Mouse (Mus musculus): ENCODE results near the gene Stard7. TPM values are rescaled to one million over a fixed set of nuclear protein-coding genes. Genes with fewer than 3 reads are reported as not detected.
"Not testable (repeated sequence)": the region's sequence is repeated elsewhere in the genome, so short reads cannot be mapped to it uniquely, and the experiment has no call there.

Gene Stard7
- polyA plus RNA-seq, 1 experiment from 2014 or later = 53.7 TPM

DNA sequence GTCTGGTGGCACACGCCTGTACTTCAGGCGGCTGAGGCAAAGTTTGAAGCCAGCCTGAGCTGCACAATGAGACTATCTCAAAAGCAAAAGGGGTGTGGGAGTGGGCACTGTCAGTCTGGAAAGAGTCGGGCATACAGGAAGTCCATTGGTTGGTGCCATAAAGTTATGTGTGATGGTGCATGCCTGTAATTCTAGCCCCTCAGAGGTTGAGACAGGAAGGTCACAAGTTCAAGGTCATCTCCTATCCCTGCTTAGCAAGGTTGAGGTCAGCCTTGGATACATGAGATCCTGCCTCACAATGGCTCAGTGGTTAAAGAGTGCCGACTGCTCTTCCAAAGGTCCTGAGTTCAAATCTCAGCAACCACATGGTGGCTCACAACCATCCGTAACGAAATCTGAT, 14.7 kb upstream of the Stard7 start:
- TF ChIP-seq CTCF (IDR thresholded peaks at IDR 0.05; ENCODE audit: low read depth) = no peak
- Histone ChIP-seq H3K4me3 (ENCODE audit: low read depth, low read length) (no peak overlapping the region), H3K9me3 (ENCODE audit: control insufficient read depth) (no peaks in the 10 kb centered on the region), H3K27me3 (replicated peaks; ENCODE audit: control insufficient read depth, insufficient read depth, low read length) (no peaks in the 10 kb centered on the region), H3K4me2 (replicated peaks; ENCODE audit: low read depth) (no peak overlapping the region), H3K9ac (ENCODE audit: low read depth, low read length) (no peak overlapping the region), H3K4me1 (replicated peaks; ENCODE audit: control insufficient read depth, insufficient read depth, low read length) (no peaks in the 10 kb centered on the region; the same call in 1 of the 2 replicates), H3K27ac (ENCODE audit: low read depth, low read length) (no peak overlapping the region), H3K36me3 (ENCODE audit: control insufficient read depth, insufficient read depth) (peaks cover 50% of the 10 kb centered on the region)
- WGBS = 87% methylated on average over 6 of the region's 6 CpGs
- no peak for ATAC-seq

DNA sequence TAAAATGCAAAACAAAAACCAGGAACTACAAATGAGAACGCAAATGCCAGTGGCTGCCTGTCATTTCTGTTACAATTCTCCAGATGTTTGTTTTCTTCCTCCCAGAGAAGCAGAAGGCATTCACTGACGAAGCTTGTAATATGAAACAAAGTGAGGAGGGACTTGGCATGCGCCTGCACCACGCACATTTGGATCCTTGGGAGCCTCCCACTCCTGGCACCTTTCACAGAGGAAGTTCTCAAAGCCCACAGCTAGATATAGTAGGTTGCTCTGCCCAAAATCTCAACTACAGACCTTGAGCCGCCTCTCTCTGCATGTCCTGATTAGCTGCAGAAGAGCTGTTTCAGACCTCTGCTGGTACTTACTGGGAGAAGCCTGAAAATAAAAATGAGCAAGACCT, 10.7 kb upstream of the Stard7 start:
- Histone ChIP-seq H3K9me3 (ENCODE audit: control insufficient read depth) (no peaks in the 10 kb centered on the region), H3K4me3 (ENCODE audit: low read depth, low read length) (no peak overlapping the region), H3K4me1 (replicated peaks; ENCODE audit: control insufficient read depth, insufficient read depth, low read length) (no peaks in the 10 kb centered on the region), H3K36me3 (ENCODE audit: control insufficient read depth, insufficient read depth) (peaks cover 42% of the 10 kb centered on the region), H3K27ac (ENCODE audit: low read depth, low read length) (no peak overlapping the region), H3K4me2 (replicated peaks; ENCODE audit: low read depth) (no peak overlapping the region), H3K9ac (ENCODE audit: low read depth, low read length) (no peak overlapping the region), H3K27me3 (replicated peaks; ENCODE audit: control insufficient read depth, insufficient read depth, low read length) (no peaks in the 10 kb centered on the region)
- no peak for TF ChIP-seq CTCF (IDR thresholded peaks at IDR 0.05; ENCODE audit: low read depth)
- no peak for ATAC-seq
- WGBS = 82% methylated on average over 5 of the region's 5 CpGs

DNA sequence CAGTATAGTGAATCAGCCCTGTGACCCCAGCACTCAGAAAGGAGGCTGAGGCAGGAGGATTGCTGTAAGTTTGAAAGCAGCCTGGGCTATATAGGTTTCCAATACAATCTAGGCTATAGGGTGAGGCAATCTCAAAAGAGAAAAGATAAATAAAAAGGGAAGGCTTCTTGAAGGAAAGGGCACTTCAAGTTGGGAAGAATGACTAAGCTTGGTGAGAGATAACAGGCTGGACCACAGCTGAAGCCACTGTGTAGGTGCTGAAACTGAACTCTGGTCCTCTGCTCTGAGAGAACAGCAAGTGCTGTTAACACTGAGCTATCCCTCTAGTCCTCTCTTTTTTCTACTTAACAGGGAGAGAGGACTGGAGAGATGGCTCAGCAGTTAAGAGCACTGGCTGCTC, 7.5 kb upstream of the Stard7 start:
- peaks cover 27% of the 10 kb centered on the region for H3K36me3 ChIP-seq (ENCODE audit: control insufficient read depth, insufficient read depth)
- H3K27me3 ChIP-seq (replicated peaks; ENCODE audit: control insufficient read depth, insufficient read depth, low read length) = no peaks in the 10 kb centered on the region
- no peak for TF ChIP-seq CTCF (IDR thresholded peaks at IDR 0.05; ENCODE audit: low read depth)
- no peak overlapping the region for H3K4me3 ChIP-seq (ENCODE audit: low read depth, low read length)
- no peak overlapping the region for H3K27ac ChIP-seq (ENCODE audit: low read depth, low read length)
- no peaks in the 10 kb centered on the region for H3K9me3 ChIP-seq (ENCODE audit: control insufficient read depth)
- H3K4me1 ChIP-seq (replicated peaks; ENCODE audit: control insufficient read depth, insufficient read depth, low read length) = no peaks in the 10 kb centered on the region
- H3K4me2 ChIP-seq (replicated peaks; ENCODE audit: low read depth) = no peak overlapping the region
- no peak overlapping the region for H3K9ac ChIP-seq (ENCODE audit: low read depth, low read length)
- ATAC-seq = no peak

DNA sequence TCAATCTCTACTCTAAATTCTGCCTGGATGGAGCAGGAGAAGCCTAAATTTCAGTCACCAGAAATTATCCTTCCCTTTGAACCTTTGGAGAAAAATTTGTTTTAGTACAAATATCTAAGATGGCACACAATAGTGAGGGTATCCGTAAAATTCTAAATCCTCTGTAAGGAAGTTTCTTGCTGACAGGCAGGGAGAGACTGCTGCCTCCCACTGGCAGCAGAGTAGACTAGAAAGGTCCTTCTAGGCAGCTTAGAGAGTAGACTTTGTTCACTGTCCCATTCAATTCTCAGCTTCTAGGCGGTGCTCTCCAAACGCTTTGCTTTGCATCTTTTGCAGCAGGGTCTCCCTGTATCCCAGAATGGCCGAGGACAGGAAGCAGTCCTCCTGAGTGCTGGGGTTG, 2.2 kb upstream of the Stard7 start:
- WGBS = 31% methylated on average over 4 of the region's 4 CpGs
- ATAC-seq = no peak

DNA sequence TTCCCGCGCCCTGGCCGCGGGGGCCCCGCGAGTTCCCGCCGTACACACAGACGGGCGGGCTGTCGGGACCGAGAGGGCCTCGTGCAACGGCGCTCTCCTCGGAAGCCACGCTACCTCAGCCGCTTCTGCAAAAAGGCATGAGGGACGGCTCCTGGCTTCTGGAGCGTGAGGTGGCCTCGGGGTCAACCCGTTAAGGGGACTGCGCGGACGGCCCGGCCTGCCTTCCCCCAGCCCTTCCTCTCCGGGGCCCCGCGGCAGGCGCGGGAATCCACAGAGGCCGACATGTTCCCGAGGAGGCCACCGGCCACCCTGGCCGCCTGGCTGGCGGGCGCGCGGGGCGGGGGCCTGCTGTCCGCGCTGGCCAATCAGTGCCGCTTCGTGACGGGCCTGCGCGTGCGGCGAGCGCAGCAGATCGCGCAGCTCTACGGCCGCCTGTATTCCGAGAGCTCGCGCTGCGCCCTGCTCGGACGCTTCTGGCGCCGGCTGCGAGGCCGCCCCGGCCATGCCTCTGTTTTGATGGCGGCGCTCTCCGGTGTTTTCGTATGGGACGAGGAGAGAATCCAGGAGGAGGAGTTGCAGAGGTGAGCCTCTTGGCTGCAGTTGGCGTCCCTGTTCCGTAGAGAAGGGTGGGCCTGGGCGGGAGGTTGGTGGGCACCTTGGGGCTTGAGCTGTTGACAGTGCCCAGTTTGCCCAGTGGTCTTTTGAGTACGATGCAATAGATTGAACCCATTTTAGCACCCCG, 453 bp downstream of the Stard7 start:
- no peak for TF ChIP-seq CTCF (IDR thresholded peaks at IDR 0.05; ENCODE audit: low read depth)
- peak overlapping the region; percentile 88 for H3K4me2 ChIP-seq (replicated peaks; ENCODE audit: low read depth)
- H3K27ac ChIP-seq (ENCODE audit: low read depth, low read length) = peak overlapping the region; percentile 97
- H3K9ac ChIP-seq (ENCODE audit: low read depth, low read length) = peak overlapping the region; percentile 91
- no peaks in the 10 kb centered on the region for H3K36me3 ChIP-seq (ENCODE audit: control insufficient read depth, insufficient read depth)
- H3K4me3 ChIP-seq (ENCODE audit: low read depth, low read length) = peak overlapping the region; percentile 93
- peak; percentile 94 for ATAC-seq
- WGBS = under 1% methylated on average over 74 of the region's 75 CpGs
- H3K9me3 ChIP-seq (ENCODE audit: control insufficient read depth) = no peaks in the 10 kb centered on the region
- no peaks in the 10 kb centered on the region for H3K27me3 ChIP-seq (replicated peaks; ENCODE audit: control insufficient read depth, insufficient read depth, low read length)
- H3K4me1 ChIP-seq (replicated peaks; ENCODE audit: control insufficient read depth, insufficient read depth, low read length) = no peaks in the 10 kb centered on the region

More for the DNA sequence above, 2.2 kb upstream of the Stard7 start:
- Histone ChIP-seq H3K9me3 (ENCODE audit: control insufficient read depth) (no peaks in the 10 kb centered on the region), H3K4me1 (replicated peaks; ENCODE audit: control insufficient read depth, insufficient read depth, low read length) (no peaks in the 10 kb centered on the region), H3K4me3 (ENCODE audit: low read depth, low read length) (no peak overlapping the region), H3K4me2 (replicated peaks; ENCODE audit: low read depth) (no peak overlapping the region), H3K36me3 (ENCODE audit: control insufficient read depth, insufficient read depth) (no peaks in the 10 kb centered on the region), H3K9ac (ENCODE audit: low read depth, low read length) (no peak overlapping the region), H3K27ac (ENCODE audit: low read depth, low read length) (no peak overlapping the region), H3K27me3 (replicated peaks; ENCODE audit: control insufficient read depth, insufficient read depth, low read length) (no peaks in the 10 kb centered on the region)
- TF ChIP-seq CTCF (IDR thresholded peaks at IDR 0.05; ENCODE audit: low read depth) = peak; percentile 58

DNA sequence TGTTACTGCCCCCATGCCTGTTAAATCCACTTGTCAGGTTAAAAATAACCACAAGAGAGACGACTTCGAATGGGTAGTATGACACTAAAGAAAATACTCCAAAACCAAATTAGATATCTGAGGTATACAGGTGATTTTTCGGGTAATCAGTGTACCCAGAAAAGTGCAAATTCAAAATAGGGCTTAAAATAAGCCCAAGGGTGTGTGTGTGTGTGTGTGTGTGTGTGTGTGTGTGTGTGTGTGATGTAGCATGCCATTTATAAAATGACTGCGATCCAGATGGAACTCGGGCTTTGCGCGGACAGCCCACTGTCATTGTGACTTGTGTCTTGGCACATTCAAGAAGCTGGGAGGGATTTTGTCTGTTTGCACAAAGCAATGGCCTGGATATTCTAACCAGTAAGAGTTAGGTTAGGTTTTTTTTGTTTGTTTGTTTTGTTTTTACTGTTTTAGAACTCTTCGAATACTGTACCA, 1.1 kb downstream of the Stard7 start:
- Histone ChIP-seq H3K9me3 (ENCODE audit: control insufficient read depth) (no peaks in the 10 kb centered on the region), H3K4me2 (replicated peaks; ENCODE audit: low read depth) (peak overlapping the region; percentile 88), H3K4me1 (replicated peaks; ENCODE audit: control insufficient read depth, insufficient read depth, low read length) (no peaks in the 10 kb centered on the region), H3K27ac (ENCODE audit: low read depth, low read length) (peak overlapping the region; percentile 97), H3K27me3 (replicated peaks; ENCODE audit: control insufficient read depth, insufficient read depth, low read length) (no peaks in the 10 kb centered on the region), H3K4me3 (ENCODE audit: low read depth, low read length) (peak overlapping the region; percentile 93), H3K9ac (ENCODE audit: low read depth, low read length) (peak overlapping the region; percentile 91), H3K36me3 (ENCODE audit: control insufficient read depth, insufficient read depth) (no peaks in the 10 kb centered on the region)
- no peak for ATAC-seq
- WGBS = 3% methylated on average over 8 of the region's 8 CpGs
- TF ChIP-seq CTCF (IDR thresholded peaks at IDR 0.05; ENCODE audit: low read depth) = no peak

DNA sequence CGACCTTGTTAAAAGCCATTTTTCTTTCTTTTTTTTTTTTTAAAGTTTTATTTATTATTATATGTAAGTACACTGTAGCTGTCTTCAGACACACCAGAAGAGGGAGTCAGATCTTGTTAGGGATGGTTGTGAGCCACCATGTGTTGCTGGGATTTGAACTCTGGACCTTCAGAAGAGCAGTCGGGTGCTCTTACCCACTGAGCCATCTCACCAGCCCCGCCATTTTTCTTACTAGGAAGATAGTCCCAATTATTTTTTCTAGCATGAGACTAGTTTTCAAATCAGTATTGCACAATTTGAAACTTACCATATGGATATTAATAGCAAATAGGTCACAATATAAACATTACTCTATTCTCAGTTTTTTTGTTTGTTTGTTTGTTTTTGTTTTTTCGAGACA, 2.0 kb downstream of the Stard7 start:
- H3K36me3 ChIP-seq (ENCODE audit: control insufficient read depth, insufficient read depth); H3K9me3 ChIP-seq (ENCODE audit: control insufficient read depth); H3K9ac ChIP-seq (ENCODE audit: low read depth, low read length); H3K27me3 ChIP-seq (replicated peaks; ENCODE audit: control insufficient read depth, insufficient read depth, low read length); H3K4me1 ChIP-seq (replicated peaks; ENCODE audit: control insufficient read depth, insufficient read depth, low read length); H3K4me3 ChIP-seq (ENCODE audit: low read depth, low read length); H3K27ac ChIP-seq (ENCODE audit: low read depth, low read length); ATAC-seq: not testable (repeated sequence)
- 81% methylated on average over 4 of the region's 4 CpGs for WGBS
- H3K4me2 ChIP-seq (replicated peaks; ENCODE audit: low read depth) = peak overlapping the region; percentile 88

Data from intestine, postnatal 0 days (tissue).